Mouse (Mus musculus): ENCODE results near the gene Cyp2f2. TPM values are rescaled to one million over a fixed set of nuclear protein-coding genes. Genes with fewer than 3 reads are reported as not detected.

Gene Cyp2f2
- total RNA-seq, 2 experiments from 2014 or later, result 0.41 TPM; not detected in 1

DNA sequence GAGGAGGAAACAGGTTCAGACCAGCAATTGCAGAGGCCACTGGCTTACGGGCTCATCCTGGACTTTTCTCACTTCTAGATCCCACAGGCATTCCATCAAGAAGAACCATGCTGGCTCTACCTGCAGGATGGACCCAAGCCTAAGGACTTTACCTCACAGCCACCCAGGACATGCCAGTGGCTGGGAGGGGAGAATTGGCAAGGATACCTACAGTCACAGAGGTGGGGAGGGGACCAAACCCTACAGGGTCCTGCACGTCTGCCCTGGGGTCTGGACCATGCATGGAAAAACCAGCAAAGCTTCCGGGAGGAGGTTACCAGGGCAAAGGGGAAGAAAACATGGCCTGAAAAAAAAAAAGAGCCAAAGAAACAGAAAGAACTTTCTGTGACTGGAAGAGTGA is 51.3 kb downstream of the Cyp2f2 start:
- no peak for DNase-seq (ENCODE audit: low spot score in 2 of 2)

DNA sequence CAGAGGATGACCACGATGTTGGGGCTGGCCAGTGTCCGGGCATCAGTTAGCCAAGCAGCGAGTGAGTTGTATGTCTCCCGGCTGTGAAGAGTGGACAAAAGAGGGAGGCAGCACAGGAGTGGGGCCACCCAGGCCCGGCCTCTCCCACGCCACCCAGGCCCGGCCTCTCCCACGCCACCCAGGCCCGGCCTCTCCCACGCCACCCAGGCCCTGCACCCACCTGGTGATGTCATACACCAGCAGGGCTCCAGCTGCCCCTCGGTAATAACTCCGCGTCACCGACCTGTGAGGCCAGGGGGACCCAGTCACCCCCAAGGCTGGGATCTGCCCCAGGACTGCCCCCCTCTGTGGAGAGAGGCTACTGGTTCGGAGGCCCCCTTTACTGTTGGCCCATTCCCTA is 54.8 kb downstream of the Cyp2f2 start:
- DNase-seq (ENCODE audit: low spot score in 2 of 2), result no peak
- intact Hi-C loops (cut with DNase I), result no loop called here

More for the DNA sequence above, 51.3 kb downstream of the Cyp2f2 start:
- intact Hi-C loops (cut with DNase I), result no loop called here

DNA sequence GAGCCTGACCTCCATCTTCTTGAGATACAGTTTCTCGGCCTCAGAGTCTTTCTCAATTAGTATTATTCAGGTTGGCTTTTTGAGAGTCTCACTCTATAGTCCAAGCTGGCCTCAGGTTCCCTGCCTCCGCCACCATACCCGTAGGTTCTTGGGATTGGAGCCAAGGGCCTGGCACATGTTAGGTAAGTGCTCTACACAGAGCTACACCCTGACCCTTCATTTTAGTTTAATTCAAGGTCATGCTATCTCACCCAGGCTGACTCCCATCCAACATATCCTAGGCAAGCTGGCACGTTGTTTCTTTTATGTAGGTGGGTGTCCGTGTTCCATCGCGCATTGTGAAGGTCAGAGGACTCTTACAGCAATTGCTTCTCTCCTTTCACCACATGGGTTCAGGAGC is 55.2 kb downstream of the Cyp2f2 start:
- intact Hi-C loops (cut with DNase I), result no loop called here
- DNase-seq (ENCODE audit: low spot score in 2 of 2), result no peak

- intact Hi-C loops (cut with DNase I), result loop anchor here (1.0 to 2.0 kb wide), 2 partner anchors 17 to 54 kb away; partner anchors contain the start of gene BC024978
- no peak for DNase-seq (ENCODE audit: low spot score in 2 of 2)
Observed at GRCm38 (mm10) chr7:27177942-27178323, 58.2 kb downstream of the Cyp2f2 start.

DNA sequence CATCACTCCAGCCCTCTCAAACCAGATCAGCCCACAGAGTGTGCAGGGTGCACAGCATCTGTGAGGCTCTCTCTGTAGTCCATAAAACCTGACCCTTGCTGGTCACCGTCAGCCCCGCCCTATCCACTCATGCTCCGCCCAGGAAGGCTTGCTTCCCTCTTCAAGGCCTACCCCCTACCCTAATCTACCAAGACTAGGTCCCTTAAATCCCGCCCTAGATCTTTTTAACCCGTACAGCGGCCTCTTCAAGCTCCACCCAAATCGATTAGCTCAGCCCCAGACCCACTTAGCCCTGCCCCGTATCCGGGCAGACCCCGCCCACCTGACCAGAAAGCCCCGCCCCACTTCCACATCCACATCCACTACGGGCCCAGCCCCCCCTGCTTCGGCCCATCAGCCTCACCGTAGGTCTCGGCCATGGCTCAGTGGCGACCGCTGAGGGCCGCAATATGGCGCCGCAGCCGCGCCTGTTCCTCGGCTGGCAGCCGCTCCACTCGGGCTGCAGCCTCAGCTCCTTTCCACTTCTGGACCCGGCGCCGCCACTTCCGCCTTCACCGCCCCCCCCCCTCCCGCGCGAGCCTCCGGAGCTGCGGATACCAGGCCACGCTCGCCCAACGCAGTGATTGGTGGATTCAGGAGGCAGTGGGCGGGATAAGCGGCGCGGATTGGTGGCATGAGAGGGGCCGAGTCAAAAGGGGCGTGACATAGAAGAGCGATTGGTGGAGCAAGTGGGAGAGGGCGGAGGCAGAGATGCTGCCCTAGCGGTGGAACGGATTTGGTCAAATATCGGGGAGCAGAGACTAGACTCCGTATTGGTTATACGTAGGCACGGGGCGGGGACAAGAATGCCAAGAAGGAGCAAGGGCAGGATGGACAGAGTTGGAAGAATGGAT is 58.9 kb downstream of the Cyp2f2 start, which contains the start of gene Rab4b:
Gene Rab4b, minus strand, starts transcription at position 573 of the 893 bp plus-strand sequence.
- intact Hi-C loops (cut with DNase I), result loop anchor here (1.0 to 2.0 kb wide), 2 partner anchors 16 to 54 kb away; partner anchors contain the start of gene BC024978

DNA sequence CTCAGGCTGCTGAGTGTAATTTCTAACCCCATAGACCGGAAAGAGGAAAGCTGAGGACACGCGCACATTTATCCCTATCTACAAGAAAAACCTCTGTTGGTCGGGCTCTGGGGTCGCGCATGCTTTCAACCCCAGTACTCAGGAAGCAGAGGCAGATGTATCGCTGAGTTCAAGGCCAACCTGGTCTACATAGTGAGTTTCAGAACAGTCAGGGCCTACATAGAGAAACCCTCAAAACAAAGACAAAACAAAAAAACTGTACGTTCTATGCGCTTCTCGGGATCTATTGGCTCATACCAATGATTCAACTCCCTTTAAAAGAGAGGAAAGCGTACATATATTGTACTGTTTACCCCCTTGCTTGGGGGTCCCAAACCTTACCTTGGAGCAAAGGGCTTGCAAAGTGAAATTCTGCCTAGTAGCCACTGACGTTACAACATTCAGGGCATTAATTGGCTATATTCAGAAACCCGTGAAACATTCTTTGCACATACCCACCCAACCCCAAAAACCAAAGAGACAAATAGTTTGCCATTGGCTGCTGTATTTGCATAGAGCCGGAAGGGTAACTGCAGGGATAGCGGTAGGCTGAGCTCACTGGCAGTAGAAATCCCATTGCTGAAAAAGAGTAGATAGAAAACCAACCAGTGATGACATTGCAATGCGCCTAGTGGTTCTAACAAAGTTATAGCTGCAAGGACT is 59.7 kb downstream of the Cyp2f2 start:
- DNase-seq (ENCODE audit: low spot score in 2 of 2), result no peak
- intact Hi-C loops (cut with DNase I), result loop anchor here (2.0 kb wide), 1 partner anchor 15 kb away; the partner anchor contains the start of gene BC024978

More for the DNA sequence above, 58.9 kb downstream of the Cyp2f2 start, which contains the start of gene Rab4b:
- DNase-seq (ENCODE audit: low spot score in 2 of 2), result peak; percentile 99 to 100

GRCm38 (mm10) chr7:27180036-27180435 is 60.3 kb downstream of the Cyp2f2 start:
- DNase-seq (ENCODE audit: low spot score in 2 of 2), result no peak
- intact Hi-C loops (cut with DNase I), result no loop called here

GRCm38 (mm10) chr7:27180837-27181695 is 61.4 kb downstream of the Cyp2f2 start, which contains the start of the genes Gm21983 and Mia:
Gene Gm21983 (minus strand): TSS chr7:27181086.
Gene Mia (minus strand): TSS chr7:27181157.
- intact Hi-C loops (cut with DNase I), result no loop called here
- DNase-seq (ENCODE audit: low spot score in 2 of 2), result no peak

GRCm38 (mm10) chr7:27182498-27182897 is 62.8 kb downstream of the Cyp2f2 start:
- intact Hi-C loops (cut with DNase I), result no loop called here
- DNase-seq (ENCODE audit: low spot score in 2 of 2), result no peak

Small RNA genes lying within 50 kb of the gene (microRNA-seq; reads per million reads assigned to microRNA genes)
- 0.67 to 0.99 reads per million in 2 experiments for gene Mir3101

Other genes starting within 250 kb of the Cyp2f2 start
- not detected for gene Cyp2a22, start 180.5 kb upstream of the Cyp2f2 start, total RNA-seq (2021)
- not detected for gene Cyp2a12, start 90.8 kb upstream of the Cyp2f2 start, total RNA-seq (2021)
- gene Cyp2t4, start 33.8 kb downstream of the Cyp2f2 start, total RNA-seq (2021), result not detected
- 100 to 1,000 TPM in 1 of 2 experiments, 10 to 100 TPM in 1; 98.1 to 101 TPM for gene Egln2, start 46.9 kb downstream of the Cyp2f2 start, total RNA-seq (2021)
- 10 to 100 TPM; 85.3 to 91.2 TPM for gene Rab4b, start 59.0 kb downstream of the Cyp2f2 start, total RNA-seq (2021)
- gene Gm21983, start 61.2 kb downstream of the Cyp2f2 start, total RNA-seq (2021), result not detected
- 1 to 10 TPM in 1 of 2 experiments, under 1 TPM in 1; 0.62 to 1.7 TPM for gene Mia, start 61.2 kb downstream of the Cyp2f2 start, total RNA-seq (2021)
- 10 to 100 TPM; 21.0 to 25.2 TPM for gene BC024978, start 75.9 kb downstream of the Cyp2f2 start, total RNA-seq (2021)
- 10 to 100 TPM; 81.9 to 85.2 TPM for gene Snrpa, start 76.4 kb downstream of the Cyp2f2 start, total RNA-seq (2021)
- gene Itpkc, start 108.8 kb downstream of the Cyp2f2 start, total RNA-seq (2021), result 1 to 10 TPM; 7.5 to 8.8 TPM
- 10 to 100 TPM; 32.5 to 37.2 TPM for gene Coq8b, start 113.1 kb downstream of the Cyp2f2 start, total RNA-seq (2021)
- 100 to 1,000 TPM; 119 to 130 TPM for gene Numbl, start 138.5 kb downstream of the Cyp2f2 start, total RNA-seq (2021)
- 10 to 100 TPM; 46.7 to 50.4 TPM for gene Ltbp4, start 217.8 kb downstream of the Cyp2f2 start, total RNA-seq (2021)
- 10 to 100 TPM; 21.7 to 31.2 TPM for gene Shkbp1, start 236.1 kb downstream of the Cyp2f2 start, total RNA-seq (2021)
- gene Gm20479, start 237.5 kb downstream of the Cyp2f2 start, total RNA-seq (2021), result not detected

Data from left cerebral cortex, postnatal 25 days (tissue).